Mouse (Mus musculus): ENCODE results near the gene Bag3. TPM values are rescaled to one million over a fixed set of nuclear protein-coding genes. Genes with fewer than 3 reads are reported as not detected.

Gene Bag3
- total RNA-seq, 2 experiments from 2014 or later: 0.58 to 4.8 TPM

DNA sequence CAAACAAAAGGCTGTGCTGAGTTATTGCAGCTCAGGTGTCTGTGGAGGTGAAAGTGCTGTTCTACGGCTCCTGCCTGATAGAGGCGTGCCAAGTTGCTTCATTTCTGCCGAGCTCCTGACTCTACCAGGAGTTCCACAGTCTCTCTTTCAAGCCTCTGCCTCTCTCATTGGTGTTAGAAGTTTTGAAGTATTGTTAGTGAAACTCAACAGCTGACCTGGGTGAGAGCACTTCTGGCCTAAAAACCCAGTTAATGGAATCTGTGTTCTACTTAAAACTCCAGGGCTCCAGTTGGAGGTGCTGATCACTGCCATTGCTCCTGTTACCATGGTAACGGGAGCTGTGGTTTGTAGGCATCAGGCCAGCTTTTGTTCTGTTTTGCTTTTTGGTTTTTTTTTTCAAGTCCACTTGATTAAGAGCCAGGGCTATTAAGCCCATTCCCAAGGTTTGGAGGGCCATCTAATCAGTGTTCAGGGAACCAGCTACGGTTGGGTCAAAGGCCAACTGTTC, 11.6 kb downstream of the Bag3 start:
- ATAC-seq (replicated peaks; ENCODE audit: low FRiP score, poor library complexity, severe bottlenecking): no peak

DNA sequence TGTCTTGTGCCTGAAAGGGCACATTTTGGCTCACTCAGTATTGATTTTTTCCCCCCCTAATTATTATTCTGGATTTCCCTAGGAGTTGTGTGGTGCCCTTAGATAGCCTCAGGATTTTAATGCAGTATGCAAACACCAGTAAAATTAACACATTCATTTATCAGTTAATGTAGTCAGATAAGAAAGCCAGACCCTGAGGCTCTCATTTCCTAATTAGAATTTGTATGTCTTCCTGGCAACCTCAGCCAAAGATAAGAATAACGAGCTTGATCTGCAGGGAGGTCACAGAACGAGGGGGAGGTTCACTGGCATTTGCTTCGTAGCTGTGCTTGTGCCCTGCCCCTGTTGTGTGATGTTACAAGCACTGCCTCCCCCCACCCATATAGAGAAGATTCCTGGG, 12.7 kb downstream of the Bag3 start:
- no peak for ATAC-seq (replicated peaks; ENCODE audit: low FRiP score, poor library complexity, severe bottlenecking)

DNA sequence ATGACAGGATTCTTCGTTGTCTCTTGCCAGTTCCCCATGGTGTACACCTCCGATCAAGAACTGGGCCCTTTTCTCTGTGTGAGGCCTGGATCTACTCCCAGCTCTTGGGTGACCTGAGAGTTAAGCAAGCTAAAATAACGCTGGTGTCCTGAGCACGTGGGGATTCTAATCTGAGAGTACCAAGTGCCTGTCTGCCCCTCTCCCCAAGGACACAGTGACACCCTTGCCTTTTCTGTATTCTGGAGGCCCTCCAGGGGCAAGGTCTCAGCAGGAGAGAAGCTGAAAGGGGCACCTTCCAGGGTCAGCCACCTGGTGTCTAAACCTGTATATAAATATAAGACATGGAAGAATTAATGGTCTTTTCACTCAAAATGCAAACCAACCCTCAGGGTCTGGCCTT, 14.3 kb downstream of the Bag3 start:
- ATAC-seq (replicated peaks; ENCODE audit: low FRiP score, poor library complexity, severe bottlenecking): no peak

DNA sequence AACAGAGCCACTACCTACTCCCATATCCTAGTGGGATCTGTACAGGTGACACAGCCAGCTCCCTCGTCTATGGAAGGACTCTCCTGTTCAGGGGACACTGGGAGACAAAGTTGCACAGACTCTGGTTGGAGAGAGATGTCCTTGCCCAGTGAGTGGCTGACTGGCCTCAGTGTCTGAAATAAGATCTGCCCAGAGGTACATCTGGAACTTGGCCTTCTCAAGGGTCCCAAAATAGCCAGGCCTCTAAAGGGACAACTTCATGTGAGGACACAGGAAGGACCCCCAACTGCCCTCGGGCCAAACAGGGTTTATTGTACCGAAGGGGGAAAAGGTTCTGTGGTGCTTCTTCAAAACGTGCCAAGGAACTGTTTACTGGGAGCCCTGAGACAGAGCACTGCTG, 14.8 kb downstream of the Bag3 start:
- ATAC-seq (replicated peaks; ENCODE audit: low FRiP score, poor library complexity, severe bottlenecking): no peak

DNA sequence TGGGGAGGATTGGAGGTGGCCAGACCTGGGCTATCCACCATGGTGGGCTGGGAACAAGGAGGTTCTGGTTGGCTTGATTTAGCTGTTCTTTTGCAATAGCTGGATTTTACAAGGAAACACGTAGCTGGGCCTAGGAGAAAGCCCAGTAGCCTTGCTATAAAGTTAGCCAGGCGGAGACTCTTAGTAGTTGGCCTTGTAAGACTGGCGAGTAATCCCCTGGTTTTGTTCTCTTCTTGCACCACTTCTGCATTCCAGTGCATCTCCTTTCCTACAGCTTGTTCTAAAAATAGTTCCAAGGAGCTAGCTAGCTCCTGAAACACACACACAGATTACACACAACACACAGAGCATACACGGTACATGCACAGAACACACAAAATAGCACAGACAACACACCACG, 15.4 kb downstream of the Bag3 start:
- no peak for ATAC-seq (replicated peaks; ENCODE audit: low FRiP score, poor library complexity, severe bottlenecking)

DNA sequence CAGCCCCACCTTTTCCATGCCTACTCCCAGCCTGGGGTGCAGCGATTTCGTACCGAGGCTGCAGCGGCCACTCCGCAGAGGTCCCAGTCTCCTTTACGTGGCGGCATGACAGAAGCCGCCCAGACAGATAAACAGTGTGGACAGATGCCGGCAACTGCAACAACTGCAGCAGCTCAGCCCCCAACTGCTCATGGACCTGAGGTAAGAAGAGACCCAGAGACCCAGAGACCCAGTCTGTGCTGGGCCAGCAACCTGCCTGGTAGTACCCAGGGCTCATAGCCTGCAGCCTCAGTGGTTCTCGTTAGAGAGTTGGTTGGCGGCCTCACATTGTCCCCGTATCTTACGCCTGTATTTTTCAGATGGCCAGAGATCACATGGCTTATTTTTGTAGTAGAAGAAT, 16.7 kb downstream of the Bag3 start:
- ATAC-seq (replicated peaks; ENCODE audit: low FRiP score, poor library complexity, severe bottlenecking): no peak

DNA sequence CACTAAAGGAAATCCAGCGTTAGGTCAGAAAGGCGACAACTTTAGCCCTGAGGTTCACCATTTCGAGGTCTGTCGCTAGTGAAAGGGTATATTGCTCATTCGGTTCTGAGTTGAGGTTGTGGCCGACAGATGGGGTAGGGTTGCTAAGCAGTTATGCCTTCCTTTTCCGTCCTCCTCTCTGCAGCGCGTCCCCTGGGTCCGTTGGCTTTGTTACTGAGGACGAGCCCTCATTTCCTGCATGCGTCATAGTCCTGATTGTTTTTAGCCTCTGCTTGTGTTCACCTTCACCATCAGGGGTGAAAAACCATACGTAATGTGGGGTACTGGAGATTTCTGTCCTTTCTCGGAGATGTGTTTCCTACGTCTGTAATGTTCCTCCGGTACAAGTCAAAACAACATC, 17.3 kb downstream of the Bag3 start:
- no peak for ATAC-seq (replicated peaks; ENCODE audit: low FRiP score, poor library complexity, severe bottlenecking)

DNA sequence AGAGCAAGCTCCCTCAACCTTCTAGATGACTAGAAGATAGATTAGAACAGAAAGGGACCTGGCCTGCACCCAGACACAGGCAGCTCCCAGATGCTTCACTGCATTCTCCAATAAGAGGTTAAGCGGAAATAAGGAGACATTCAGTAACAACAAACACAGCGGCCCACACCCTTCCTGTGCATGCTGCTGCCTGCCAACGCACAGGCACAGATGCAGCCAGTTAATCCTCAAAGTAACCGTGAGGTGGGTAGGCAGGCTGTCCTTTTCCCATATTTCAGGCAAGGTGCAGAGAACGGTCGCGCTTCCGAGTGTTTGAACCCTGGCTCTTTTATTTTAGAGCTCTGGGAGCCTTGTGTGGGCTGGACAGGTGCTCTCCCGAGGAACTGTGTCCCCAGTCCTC, 17.8 kb downstream of the Bag3 start:
- ATAC-seq (replicated peaks; ENCODE audit: low FRiP score, poor library complexity, severe bottlenecking): no peak

DNA sequence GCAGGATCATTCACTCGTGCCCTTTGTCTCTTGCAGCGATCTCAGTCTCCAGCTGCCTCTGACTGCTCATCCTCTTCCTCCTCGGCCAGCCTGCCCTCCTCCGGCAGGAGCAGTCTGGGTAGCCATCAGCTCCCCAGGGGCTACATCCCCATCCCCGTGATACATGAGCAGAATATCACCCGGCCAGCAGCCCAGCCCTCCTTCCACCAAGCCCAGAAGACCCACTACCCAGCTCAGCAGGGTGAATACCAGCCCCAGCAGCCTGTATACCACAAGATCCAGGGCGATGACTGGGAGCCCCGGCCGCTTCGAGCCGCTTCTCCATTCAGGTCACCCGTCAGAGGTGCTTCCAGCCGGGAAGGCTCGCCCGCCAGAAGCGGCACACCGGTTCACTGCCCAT, 18.4 kb downstream of the Bag3 start:
- ATAC-seq (replicated peaks; ENCODE audit: low FRiP score, poor library complexity, severe bottlenecking): no peak

DNA sequence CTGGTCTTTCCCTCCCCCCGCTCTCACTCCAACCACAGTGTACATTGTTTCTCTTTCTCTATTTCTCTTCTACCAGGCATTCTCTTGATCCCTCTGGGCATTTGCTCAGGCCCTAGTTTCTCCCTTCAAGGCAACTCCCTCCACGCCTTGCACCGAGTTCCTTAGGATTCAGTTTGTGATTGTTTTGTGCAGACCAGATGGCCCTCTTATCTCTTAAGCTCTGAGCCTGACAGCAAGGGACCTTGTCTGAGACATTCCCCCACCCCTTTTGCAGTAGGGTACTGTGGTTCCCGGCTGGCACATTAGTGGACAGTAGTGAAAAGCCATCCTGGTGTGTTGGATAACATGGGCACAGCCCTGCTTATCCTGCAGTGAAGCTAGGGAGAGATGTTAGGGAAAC, 19.1 kb downstream of the Bag3 start:
- no peak for ATAC-seq (replicated peaks; ENCODE audit: low FRiP score, poor library complexity, severe bottlenecking)

DNA sequence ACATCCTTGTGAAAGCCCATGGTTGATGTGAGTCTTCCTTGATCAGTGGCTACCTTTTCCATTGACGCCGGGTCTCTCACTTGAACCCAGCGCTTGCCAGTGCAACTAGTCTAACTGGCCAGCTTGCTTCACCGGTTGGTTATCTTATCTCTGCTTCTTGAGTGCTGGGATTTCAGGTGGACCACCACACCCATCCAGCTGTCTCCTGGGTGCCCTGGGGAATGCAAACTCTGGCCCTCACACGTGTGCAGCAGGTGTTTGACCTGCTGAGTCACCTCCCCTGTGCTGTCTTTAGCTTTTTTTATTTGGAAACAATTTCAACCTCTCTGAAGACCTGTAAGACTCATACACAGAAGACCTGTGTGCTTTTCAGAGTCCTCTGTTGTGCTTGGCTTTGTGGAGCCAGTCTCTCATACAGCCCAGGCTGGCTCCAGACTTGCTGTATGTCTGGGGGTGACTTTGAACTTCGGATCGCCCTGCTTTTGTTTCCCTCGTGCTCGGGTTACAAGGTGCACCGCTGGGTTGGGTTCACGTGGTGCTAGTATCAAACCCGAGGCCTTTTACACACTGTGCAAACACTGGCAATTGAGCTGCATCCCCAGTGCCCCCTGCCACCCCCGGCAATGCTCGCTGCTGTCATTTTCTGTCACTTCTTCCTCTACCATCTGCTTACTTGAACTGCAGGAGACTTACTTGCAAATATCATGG, 19.9 kb downstream of the Bag3 start:
- ATAC-seq (replicated peaks; ENCODE audit: low FRiP score, poor library complexity, severe bottlenecking): no peak

DNA sequence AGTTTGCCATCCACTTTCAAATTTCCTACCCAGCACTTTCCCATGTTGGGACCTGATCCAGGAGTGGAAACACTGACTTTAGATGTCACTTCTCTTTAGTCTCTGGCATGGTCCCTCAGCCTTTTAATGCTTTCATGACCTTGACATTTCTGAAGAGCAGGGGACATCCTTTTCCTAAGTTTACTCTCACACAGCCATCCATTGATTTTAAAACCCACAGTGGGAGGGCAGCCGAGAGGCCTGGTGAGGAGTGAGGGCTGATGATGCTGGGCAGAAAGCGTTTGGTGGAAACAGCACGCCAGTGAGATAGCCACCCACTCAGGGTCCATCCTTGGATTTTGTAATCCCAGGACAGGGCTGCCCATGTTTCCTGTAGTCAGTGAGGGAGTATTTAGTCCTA, 20.5 kb downstream of the Bag3 start:
- no peak for ATAC-seq (replicated peaks; ENCODE audit: low FRiP score, poor library complexity, severe bottlenecking)

DNA sequence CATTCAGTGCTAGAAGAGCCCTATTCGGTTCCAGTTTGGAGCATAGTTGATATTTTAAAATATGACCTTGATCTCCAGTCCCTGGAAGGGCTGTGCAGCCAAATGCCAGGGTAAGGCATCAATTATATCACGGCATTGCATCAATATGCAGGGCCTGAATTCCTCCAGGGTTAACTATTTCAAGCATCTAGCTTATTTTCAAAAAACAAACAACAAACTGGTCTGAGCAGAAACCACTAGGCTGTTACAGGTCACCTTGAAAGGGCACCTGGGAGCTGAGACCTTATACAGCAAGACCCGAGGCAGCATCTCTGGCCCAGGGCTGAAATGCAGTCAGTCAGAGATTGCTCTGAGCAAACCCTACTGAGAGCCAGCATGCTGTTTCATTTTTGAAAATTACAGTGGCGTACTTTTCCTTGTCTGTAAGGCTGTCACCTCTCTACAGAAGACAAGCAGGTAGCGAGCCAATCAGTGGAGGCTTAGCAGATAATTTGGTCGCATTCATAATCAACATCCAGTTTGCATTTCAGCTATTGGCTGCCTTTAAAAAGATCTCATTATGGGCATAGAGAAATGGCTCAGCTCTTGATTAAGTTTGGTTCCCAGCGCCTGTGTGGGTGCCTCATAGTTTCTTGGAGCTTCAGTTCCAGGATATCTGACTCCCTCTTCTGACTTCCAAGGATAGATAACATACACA, 21.3 kb downstream of the Bag3 start:
- no peak for ATAC-seq (replicated peaks; ENCODE audit: low FRiP score, poor library complexity, severe bottlenecking)

DNA sequence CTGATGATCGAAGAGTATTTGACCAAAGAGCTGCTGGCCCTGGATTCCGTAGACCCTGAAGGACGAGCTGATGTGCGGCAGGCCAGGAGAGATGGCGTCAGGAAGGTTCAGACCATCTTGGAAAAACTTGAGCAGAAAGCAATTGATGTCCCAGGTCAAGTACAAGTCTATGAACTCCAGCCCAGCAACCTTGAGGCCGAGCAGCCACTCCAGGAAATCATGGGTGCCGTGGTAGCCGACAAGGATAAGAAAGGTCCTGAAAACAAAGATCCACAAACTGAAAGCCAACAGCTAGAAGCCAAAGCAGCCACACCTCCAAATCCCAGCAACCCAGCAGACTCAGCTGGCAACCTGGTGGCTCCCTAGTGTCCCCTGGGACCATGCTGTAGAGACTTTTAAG, 22.6 kb downstream of the Bag3 start:
- no peak for ATAC-seq (replicated peaks; ENCODE audit: low FRiP score, poor library complexity, severe bottlenecking)

DNA sequence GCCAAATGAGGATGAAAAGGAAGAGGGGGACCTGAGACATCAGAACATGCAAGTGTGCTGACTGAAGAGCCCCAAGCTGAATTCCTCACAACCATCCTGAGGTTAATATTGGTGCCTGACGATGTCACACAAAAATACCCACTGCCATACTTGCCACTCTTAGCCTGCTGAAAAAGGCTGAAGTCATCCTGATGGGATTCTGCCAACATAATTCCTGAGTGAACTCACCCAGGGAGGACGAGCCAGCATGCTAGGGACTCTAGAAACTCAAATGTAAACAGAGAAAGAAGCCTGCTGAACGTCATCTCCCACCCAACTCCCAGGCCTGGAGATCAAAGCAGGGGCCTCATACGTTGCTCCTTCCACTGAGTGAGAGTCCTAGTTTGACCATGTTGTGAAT, 25.7 kb downstream of the Bag3 start:
- ATAC-seq (replicated peaks; ENCODE audit: low FRiP score, poor library complexity, severe bottlenecking): no peak

DNA sequence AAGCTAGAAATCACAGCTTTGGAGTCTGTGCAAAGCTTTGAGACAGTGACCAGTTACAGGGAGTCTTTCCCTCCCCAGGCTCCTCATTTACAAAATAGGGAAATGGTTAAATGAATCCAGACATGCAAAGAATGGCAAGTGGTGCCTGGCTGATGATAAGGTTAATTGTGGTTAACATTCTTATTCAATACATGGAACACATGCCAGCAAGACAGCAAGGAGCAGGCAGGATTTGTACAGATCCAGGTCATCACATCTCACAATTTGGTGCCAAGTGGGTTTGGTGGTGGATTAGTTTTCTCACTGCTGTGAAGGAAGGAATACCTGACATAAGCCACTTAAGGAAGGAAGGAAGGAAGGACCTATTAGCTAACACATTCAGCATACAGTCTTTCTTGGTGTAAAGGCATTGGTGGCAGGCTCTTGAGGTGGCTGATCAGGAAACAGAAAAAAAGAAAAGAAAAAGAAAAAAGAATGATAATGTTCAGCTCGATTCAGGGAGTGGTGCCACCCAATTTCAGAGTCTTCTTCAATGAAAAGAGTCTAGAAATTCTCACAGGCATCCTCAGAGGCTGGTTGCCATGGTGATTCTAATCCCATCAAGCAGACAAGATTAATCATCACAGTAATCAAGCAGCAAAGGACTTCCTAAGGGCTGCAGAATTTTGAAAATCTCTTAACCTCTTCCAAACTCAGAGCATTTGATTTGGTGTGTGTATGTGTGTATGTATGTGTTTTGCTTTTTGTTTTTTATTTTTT, 27.1 kb downstream of the Bag3 start:
- ATAC-seq (replicated peaks; ENCODE audit: low FRiP score, poor library complexity, severe bottlenecking): no peak

DNA sequence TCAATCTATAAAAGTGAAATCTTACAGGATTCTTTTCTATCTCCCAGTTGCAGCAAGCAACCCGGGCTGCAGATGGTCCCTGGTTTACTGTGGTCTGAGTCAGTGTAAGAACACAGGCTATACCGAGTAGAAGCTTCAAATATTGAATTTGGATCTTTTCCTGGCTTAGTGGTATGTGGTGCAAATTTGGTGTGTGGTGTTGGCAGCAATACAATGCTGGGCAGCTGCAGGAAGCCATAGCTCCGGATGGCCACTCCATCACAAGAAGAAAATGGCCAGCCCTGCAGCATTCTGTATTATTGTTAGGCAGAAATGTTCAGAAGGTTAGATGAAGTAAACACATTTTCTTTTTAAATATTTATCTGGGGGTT, 27.7 kb downstream of the Bag3 start:
- ATAC-seq (replicated peaks; ENCODE audit: low FRiP score, poor library complexity, severe bottlenecking): no peak

DNA sequence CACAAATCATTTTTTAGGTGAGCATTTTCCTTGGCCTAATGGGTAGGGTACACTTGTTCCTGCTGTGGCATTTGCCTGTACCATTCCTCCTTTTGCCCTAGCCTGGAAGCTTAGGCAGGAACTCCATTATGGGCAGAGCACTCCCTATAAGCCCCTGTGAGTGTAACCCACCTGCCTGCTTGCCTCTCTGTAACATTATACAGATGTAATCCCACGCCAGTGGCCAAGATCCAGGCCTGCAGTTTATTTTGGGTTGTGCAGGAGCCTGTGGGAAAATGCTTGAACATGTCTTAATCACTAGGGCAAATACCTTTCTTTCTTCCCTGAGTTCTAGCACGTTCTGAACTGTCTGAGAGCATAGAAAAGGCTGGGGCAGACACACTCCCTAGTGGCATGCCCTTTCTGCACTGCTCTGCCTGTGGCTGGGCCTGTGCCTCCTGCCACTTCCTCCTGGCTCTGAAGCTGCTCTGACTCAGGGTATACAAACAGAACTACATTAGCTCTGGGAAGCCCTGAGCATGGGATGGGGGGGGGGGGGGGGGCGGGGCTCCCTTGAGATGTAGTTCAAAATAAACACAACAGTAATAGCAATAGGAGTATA, 29.8 kb downstream of the Bag3 start:
- no peak for ATAC-seq (replicated peaks; ENCODE audit: low FRiP score, poor library complexity, severe bottlenecking)

DNA sequence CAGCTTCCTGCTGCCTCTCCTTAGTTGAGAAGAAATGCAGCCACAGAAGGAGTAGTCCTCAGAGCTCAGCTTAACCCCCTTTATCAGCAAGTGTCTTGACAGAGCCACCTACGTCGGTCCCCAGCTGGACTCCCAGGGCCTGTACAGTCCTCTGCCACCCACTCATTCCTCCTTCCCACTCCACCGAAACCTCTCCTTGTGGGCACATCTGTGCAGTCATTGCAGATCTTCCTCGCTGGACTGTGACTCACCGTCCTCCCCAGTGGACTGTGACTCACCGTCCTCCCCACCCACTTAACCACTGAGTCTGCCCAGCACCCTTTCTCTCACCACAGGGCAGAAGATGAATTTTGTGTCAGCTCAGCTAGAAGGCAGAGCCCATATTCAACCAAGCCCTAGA, 31.1 kb downstream of the Bag3 start:
- ATAC-seq (replicated peaks; ENCODE audit: low FRiP score, poor library complexity, severe bottlenecking): no peak

DNA sequence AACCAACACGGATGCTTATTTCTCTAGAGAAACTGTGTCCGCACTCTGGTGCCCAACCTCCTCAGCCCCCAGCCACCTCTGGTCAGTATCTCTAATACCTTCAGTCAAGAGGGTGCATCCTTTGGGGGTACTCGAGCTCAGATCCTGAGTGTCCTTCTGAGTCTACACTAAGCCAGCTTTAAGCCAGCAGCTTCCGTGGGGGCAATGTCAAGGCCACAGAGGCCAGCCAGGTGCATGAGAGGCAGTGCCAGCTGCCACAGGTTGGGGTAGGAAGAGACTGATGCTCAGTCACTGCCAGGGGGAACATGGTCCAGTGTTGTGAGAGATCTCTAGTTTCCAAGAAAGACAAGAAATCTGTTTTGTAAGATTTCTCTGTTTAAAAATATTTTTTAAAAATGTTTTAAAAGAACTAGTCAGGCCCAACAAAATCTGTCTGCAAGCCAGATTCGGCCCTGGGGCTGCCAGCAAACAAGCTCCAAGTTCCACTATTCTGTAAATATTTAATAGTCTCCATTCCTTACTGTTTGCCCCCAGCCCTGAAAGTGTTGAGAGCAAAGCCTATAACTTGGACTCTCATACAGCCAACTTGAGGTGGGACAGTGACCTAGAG, 31.8 kb downstream of the Bag3 start:
- ATAC-seq (replicated peaks; ENCODE audit: low FRiP score, poor library complexity, severe bottlenecking): no peak
